Mouse (Mus musculus) neural tube, embryonic 14.5 days (tissue): ENCODE results near the gene Skap1. TPM values are rescaled to one million over a fixed set of nuclear protein-coding genes. Genes with fewer than 3 reads are reported as not detected.

Experiments
- ATAC-seq: fragments of 200-750 bp; cut with Nextera tagmentation; 2 replicates; pipeline ENCODE4 v1.8.0; 2017; ENCODE audit warnings: low read depth, mild to moderate bottlenecking, moderate TSS enrichment, moderate library complexity
- H3K27ac ChIP-seq: fragments of 300-500 bp; sonication (generic); 2 replicates; pipeline ENCODE4 v1.5.1; 2014; ENCODE audit warnings: low read depth, mild to moderate bottlenecking, control low read depth, low read length, moderate library complexity, mixed read lengths
- H3K27me3 ChIP-seq: fragments of 300-500 bp; sonication (generic); 2 replicates; pipeline ENCODE4 v1.6.1; 2014; ENCODE audit warnings: low read length; ENCODE audit not compliant: control insufficient read depth, insufficient read depth
- H3K36me3 ChIP-seq: fragments of 300-500 bp; sonication (generic); 2 replicates; pipeline ENCODE4 v1.6.1; 2014; ENCODE audit warnings: low read length, mixed read lengths; ENCODE audit not compliant: control insufficient read depth, insufficient read depth
- H3K4me1 ChIP-seq: fragments of 300-500 bp; sonication (generic); 2 replicates; pipeline ENCODE4 v1.6.1; 2014; ENCODE audit warnings: low read length; ENCODE audit not compliant: control insufficient read depth, insufficient read depth
- H3K4me2 ChIP-seq: fragments of 300-500 bp; sonication (generic); 2 replicates; pipeline ENCODE4 v1.6.1; 2014; ENCODE audit warnings: mild to moderate bottlenecking, low read depth, low read length, control low read depth
- H3K4me3 ChIP-seq: fragments of 300-500 bp; sonication (generic); 2 replicates; pipeline ENCODE4 v1.5.1; 2014; ENCODE audit warnings: low read depth, low read length, control low read depth, mixed read lengths
- H3K9ac ChIP-seq: fragments of 300-500 bp; sonication (generic); replicated peaks from 2 replicates; pipeline ENCODE4 v1.6.1; 2014; ENCODE audit warnings: low read depth, mild to moderate bottlenecking, control low read depth, low read length, mixed read lengths
- H3K9me3 ChIP-seq: fragments of 300-500 bp; sonication (generic); 2 replicates; pipeline ENCODE4 v1.6.1; 2016; ENCODE audit warnings: low read length; ENCODE audit not compliant: control insufficient read depth
- WGBS: fragments of 180-500 bp; shearing (Covaris S2); extraction: QIAGEN DNeasy Blood & Tissue Kit; methylation state at CpG from one replicate; pipeline ENCODE4 v1.1.7; 2014; 5-methylcytosine and 5-hydroxymethylcytosine counted together
- polyA plus RNA-seq: library from polyadenylated mRNA; unstranded; fragments of >200 nt; fragmentation: Nextera tagmentation; extraction: Ambion mirVana; gene quantifications from 2 replicates; pipeline ENCODE4 v1.2.1, GENCODE M21; 2014

Skap1 gene
- polyA plus RNA-seq, 1 experiment from 2014 or later = 10.8 TPM

DNA sequence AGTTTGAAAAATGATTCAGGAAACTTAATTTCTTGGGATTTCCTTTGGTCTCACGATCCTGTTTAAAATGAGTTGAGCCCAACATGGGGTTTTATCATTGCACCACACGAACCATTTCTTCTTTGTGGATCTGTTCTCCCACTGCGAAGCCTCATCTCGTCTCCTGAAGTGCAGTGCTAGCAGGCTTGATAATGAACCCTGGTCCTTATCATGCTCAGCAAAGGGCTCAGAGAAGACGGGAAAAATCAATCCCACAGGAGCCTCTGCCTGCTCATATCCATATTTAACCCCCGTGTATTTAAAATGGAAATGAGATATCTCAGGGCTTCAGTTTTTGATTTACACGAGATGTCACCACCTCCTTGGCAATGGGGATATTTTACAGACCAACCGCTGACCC, 34.1 kb downstream of the Skap1 start:
- Histone ChIP-seq H3K9me3 (no peaks in the 10 kb centered on the region), H3K27me3 (no peaks in the 10 kb centered on the region), H3K9ac (no peak overlapping the region), H3K27ac (no peak overlapping the region), H3K4me1 (no peaks in the 10 kb centered on the region), H3K36me3 (no peaks in the 10 kb centered on the region), H3K4me2 (no peak overlapping the region), H3K4me3 (no peak overlapping the region)
- no peak for ATAC-seq
- 60% methylated on average over 8 of the region's 8 CpGs for WGBS

- no peaks in the 10 kb centered on the region for H3K36me3 ChIP-seq
- no peaks in the 10 kb centered on the region for H3K4me1 ChIP-seq
- no peak overlapping the region for H3K27ac ChIP-seq
- no peak for ATAC-seq
- WGBS = 59% methylated on average over 6 of the region's 6 CpGs
- H3K27me3 ChIP-seq = no peaks in the 10 kb centered on the region
- H3K4me2 ChIP-seq = no peak overlapping the region
- no peak overlapping the region for H3K4me3 ChIP-seq
- no peaks in the 10 kb centered on the region for H3K9me3 ChIP-seq
- no peak overlapping the region for H3K9ac ChIP-seq
These were observed 36.6 kb downstream of the Skap1 start for GRCm38 (mm10) chr11:96501042-96501441.

GRCm38 (mm10) chr11:96502948-96503347, 38.6 kb downstream of the Skap1 start:
- H3K4me2 ChIP-seq = no peak overlapping the region
- WGBS = 75% methylated on average over 3 of the region's 3 CpGs
- no peak for ATAC-seq
- no peak overlapping the region for H3K9ac ChIP-seq
- H3K4me1 ChIP-seq = no peaks in the 10 kb centered on the region
- no peaks in the 10 kb centered on the region for H3K36me3 ChIP-seq
- no peak overlapping the region for H3K4me3 ChIP-seq
- no peaks in the 10 kb centered on the region for H3K9me3 ChIP-seq
- H3K27ac ChIP-seq = no peak overlapping the region
- H3K27me3 ChIP-seq = no peaks in the 10 kb centered on the region

GRCm38 (mm10) chr11:96504509-96505119, 40.2 kb downstream of the Skap1 start:
- H3K9ac ChIP-seq = no peak overlapping the region

DNA sequence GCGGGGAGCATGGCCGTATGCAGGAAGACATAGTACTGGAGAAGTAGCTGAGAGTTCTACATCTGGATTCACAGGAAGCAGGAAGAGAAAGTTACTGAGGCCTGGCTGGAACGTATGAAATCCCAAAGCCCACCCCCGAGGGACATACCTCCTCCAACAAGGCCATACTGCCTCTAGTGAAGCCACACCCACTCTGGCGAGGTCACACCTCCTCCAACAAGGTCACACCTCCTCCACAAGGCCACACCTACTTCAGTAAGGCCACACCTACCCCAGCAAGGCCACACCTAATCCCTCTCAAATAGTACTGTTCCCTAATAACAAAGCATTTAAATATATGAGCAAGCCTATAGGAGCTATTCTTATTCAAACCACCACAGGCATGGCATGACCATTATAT, 41.4 kb downstream of the Skap1 start:
- Histone ChIP-seq H3K27ac (no peak overlapping the region), H3K36me3 (no peaks in the 10 kb centered on the region), H3K4me2 (no peak overlapping the region), H3K9ac (no peak overlapping the region), H3K9me3 (no peaks in the 10 kb centered on the region), H3K4me3 (no peak overlapping the region), H3K4me1 (no peaks in the 10 kb centered on the region), H3K27me3 (no peaks in the 10 kb centered on the region)
- no peak for ATAC-seq
- 80% methylated on average over 5 of the region's 5 CpGs for WGBS

More at GRCm38 (mm10) chr11:96504509-96505119, 40.2 kb downstream of the Skap1 start:
- Histone ChIP-seq H3K4me3 (no peak overlapping the region), H3K36me3 (no peaks in the 10 kb centered on the region), H3K4me1 (no peaks in the 10 kb centered on the region), H3K9me3 (no peaks in the 10 kb centered on the region), H3K27me3 (no peaks in the 10 kb centered on the region), H3K27ac (no peak overlapping the region), H3K4me2 (no peak overlapping the region)
- 75% methylated on average over 12 of the region's 12 CpGs for WGBS
- no peak for ATAC-seq

- Histone ChIP-seq H3K4me1 (no peaks in the 10 kb centered on the region), H3K27me3 (no peaks in the 10 kb centered on the region), H3K36me3 (no peaks in the 10 kb centered on the region), H3K4me2 (no peak overlapping the region), H3K4me3 (no peak overlapping the region), H3K9ac (no peak overlapping the region), H3K27ac (no peak overlapping the region), H3K9me3 (no peaks in the 10 kb centered on the region)
- no peak for ATAC-seq
- WGBS = 91% methylated on average over 3 of the region's 3 CpGs
These were observed 50.8 kb downstream of the Skap1 start for GRCm38 (mm10) chr11:96515164-96515563.

DNA sequence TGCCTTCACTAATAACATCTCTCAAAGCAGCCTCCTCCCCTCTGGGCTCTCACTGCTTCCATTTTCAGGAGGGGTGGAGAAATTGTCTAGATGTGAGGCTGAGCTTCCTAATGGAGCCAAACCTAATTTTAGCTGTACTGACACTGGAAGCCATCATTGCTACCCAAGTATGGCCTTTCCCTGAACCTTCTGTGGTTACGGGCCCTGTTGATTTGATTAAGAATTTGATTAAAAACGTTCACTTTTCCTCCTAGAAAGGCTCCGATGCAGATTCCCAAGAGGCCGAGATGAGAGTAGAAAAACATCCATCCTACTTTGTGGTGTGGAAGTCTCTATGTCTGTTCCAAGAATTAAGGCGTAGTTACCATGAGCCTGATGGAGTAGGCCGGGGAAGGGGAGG, 60.1 kb downstream of the Skap1 start:
- H3K4me1 ChIP-seq = peaks cover 11% of the 10 kb centered on the region; the same call in 1 of the 2 replicates
- H3K4me2 ChIP-seq = no peak overlapping the region
- no peak overlapping the region for H3K9ac ChIP-seq
- no peak overlapping the region for H3K4me3 ChIP-seq
- no peak overlapping the region for H3K27ac ChIP-seq
- 77% methylated on average over 6 of the region's 6 CpGs for WGBS
- H3K9me3 ChIP-seq = no peaks in the 10 kb centered on the region
- no peak for ATAC-seq
- H3K27me3 ChIP-seq = no peaks in the 10 kb centered on the region
- no peaks in the 10 kb centered on the region for H3K36me3 ChIP-seq

GRCm38 (mm10) chr11:96526137-96526621, 61.8 kb downstream of the Skap1 start:
- Histone ChIP-seq H3K36me3 (no peaks in the 10 kb centered on the region), H3K4me2 (peak overlapping the region; percentile 38), H3K4me3 (peak overlapping the region; percentile 15; the same call in 1 of the 2 replicates), H3K9me3 (no peaks in the 10 kb centered on the region), H3K9ac (0 out of 2 replicates have a peak overlapping the region, but pooled peaks have one; percentile 21), H3K27me3 (no peaks in the 10 kb centered on the region), H3K27ac (peak overlapping the region; percentile 72), H3K4me1 (peaks cover 11% of the 10 kb centered on the region; the same call in 1 of the 2 replicates)
- 29% methylated on average over 16 of the region's 16 CpGs for WGBS
- 0 out of 2 replicates have a peak, but pooled peaks have one; percentile 31 for ATAC-seq

GRCm38 (mm10) chr11:96531757-96532433, 67.5 kb downstream of the Skap1 start:
- H3K27ac ChIP-seq = no peak overlapping the region
- H3K27me3 ChIP-seq = no peaks in the 10 kb centered on the region
- no peak for ATAC-seq
- no peak overlapping the region for H3K9ac ChIP-seq
- H3K9me3 ChIP-seq = no peaks in the 10 kb centered on the region
- no peak overlapping the region for H3K4me2 ChIP-seq
- 56% methylated on average over 13 of the region's 13 CpGs for WGBS
- no peaks in the 10 kb centered on the region for H3K36me3 ChIP-seq
- H3K4me3 ChIP-seq = no peak overlapping the region
- peaks cover 4% of the 10 kb centered on the region; the same call in 1 of the 2 replicates for H3K4me1 ChIP-seq
